Comparison of ENCODE assay signal across 8 mouse cellular contexts in the genomic region with DNA sequence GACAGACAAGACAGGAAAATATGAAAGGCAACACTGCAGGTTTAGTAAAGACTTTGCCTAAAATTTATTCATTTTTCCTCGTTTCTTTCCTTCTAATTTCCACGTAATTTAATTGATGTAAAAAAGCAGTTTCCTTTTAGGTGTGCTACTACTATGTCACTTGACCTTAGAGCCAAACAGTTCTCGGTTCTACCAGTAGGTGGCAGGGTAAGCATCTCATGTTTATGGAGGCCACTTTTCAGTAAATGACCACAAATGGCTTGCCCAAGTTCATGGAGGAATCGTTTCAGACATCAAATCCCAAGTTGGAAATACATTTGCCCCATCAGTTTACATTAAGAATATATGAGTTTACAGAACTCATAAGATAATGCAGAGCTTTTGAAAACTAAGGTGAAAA.
DNase-seq lines count a peak whose midpoint lies in the region; ATAC-seq and TF ChIP-seq lines count a peak whose summit lies in the region.

No protein-coding gene starts in this region.

- no peak overlapping the region for H3K27ac ChIP-seq in liver, adult 2 months (replicated peaks; ENCODE audit: insufficient read depth, low read depth, low read length)
- H3K27ac ChIP-seq in liver, embryonic 11.5 days (ENCODE audit: low read depth, low read length) = no peak overlapping the region
- H3K27ac ChIP-seq in embryonic facial prominence, embryonic 11.5 days (replicated peaks; ENCODE audit: low read depth, low read length) = no peak overlapping the region

- no peaks in the 10 kb centered on the region for H3K27me3 ChIP-seq in liver, adult 2 months (ENCODE audit: control insufficient read depth, insufficient read depth, low read length)
- H3K27me3 ChIP-seq in liver, embryonic 11.5 days (replicated peaks; ENCODE audit: control insufficient read depth, insufficient read depth, low read length) = no peaks in the 10 kb centered on the region
- H3K27me3 ChIP-seq in embryonic facial prominence, embryonic 11.5 days (ENCODE audit: control insufficient read depth, insufficient read depth, low read length) = no peaks in the 10 kb centered on the region

- H3K36me3 ChIP-seq in liver, adult 2 months (ENCODE audit: control insufficient read depth, insufficient read depth, low read length) = no peaks in the 10 kb centered on the region
- H3K36me3 ChIP-seq in liver, embryonic 11.5 days (ENCODE audit: control insufficient read depth, insufficient read depth, low read length) = peaks cover 2% of the 10 kb centered on the region; the same call in 1 of the 2 replicates
- no peaks in the 10 kb centered on the region for H3K36me3 ChIP-seq in embryonic facial prominence, embryonic 11.5 days (replicated peaks; ENCODE audit: control insufficient read depth, insufficient read depth, low read depth, low read length)

- no peaks in the 10 kb centered on the region for H3K79me2 ChIP-seq in liver, adult 2 months (ENCODE audit: control insufficient read depth, insufficient read depth, low read length)

- peak; percentile 41 for DNase-seq in CD4-positive, CD25-positive, alpha-beta regulatory T cell, adult 2 months (ENCODE audit: low read depth, low spot score)
- DNase-seq in liver, adult 2 months (ENCODE audit: extremely low read depth, low read depth, low spot score) = peak; percentile 49
- no peak for DNase-seq in liver, embryonic 11.5 days (ENCODE audit: low spot score)
- peak; percentile 57 for DNase-seq in adrenal gland, postnatal 25 days
- peak; percentile 69 for DNase-seq in embryonic facial prominence, embryonic 11.5 days (ENCODE audit: low spot score)
- DNase-seq in layer of hippocampus, adult 9-10 months (ENCODE audit: low spot score) = peak; percentile 27
- DNase-seq in right cerebral cortex, postnatal 4 days = peak; percentile 34

- WGBS in liver, adult 2 months = 47% methylated on average over 4 of the region's 4 CpGs
- 45% methylated on average over 4 of the region's 4 CpGs for WGBS in liver, embryonic 11.5 days
- WGBS in embryonic facial prominence, embryonic 11.5 days = 53% methylated on average over 4 of the region's 4 CpGs

- no peak overlapping the region for H3K4me3 ChIP-seq in liver, adult 2 months (ENCODE audit: insufficient read depth, low read depth, low read length)
- no peak overlapping the region for H3K4me3 ChIP-seq in liver, embryonic 11.5 days (ENCODE audit: low read depth, low read length)
- no peak overlapping the region for H3K4me3 ChIP-seq in embryonic facial prominence, embryonic 11.5 days (ENCODE audit: low read depth, low read length)

- TF ChIP-seq POLR2A in liver, adult 2 months (IDR thresholded peaks at IDR 0.05; ENCODE audit: extremely low read depth, insufficient read depth, low read length) = no peak

- ATAC-seq in CD4-positive, CD25-positive, alpha-beta regulatory T cell, adult 4 months = no peak
- no peak for ATAC-seq in liver, embryonic 11.5 days (replicated peaks; ENCODE audit: low FRiP score)
- ATAC-seq in embryonic facial prominence, embryonic 11.5 days (replicated peaks; ENCODE audit: insufficient number of reproducible peaks, low FRiP score, low TSS enrichment, low read depth) = no peak

- no peaks in the 10 kb centered on the region for H3K9me3 ChIP-seq in liver, embryonic 11.5 days (ENCODE audit: control insufficient read depth, low read length)
- no peaks in the 10 kb centered on the region for H3K9me3 ChIP-seq in embryonic facial prominence, embryonic 11.5 days (replicated peaks; ENCODE audit: control insufficient read depth, low read length)

- TF ChIP-seq CTCF in liver, adult 2 months (IDR thresholded peaks at IDR 0.05; ENCODE audit: low read depth, low read length) = peak; percentile 22; the same call in 1 of the 2 replicates

- H3K4me1 ChIP-seq in liver, adult 2 months (ENCODE audit: control insufficient read depth, insufficient read depth, low read length) = no peaks in the 10 kb centered on the region
- H3K4me1 ChIP-seq in liver, embryonic 11.5 days (replicated peaks; ENCODE audit: control insufficient read depth, insufficient read depth, low read length) = no peaks in the 10 kb centered on the region
- no peaks in the 10 kb centered on the region for H3K4me1 ChIP-seq in embryonic facial prominence, embryonic 11.5 days (ENCODE audit: control insufficient read depth, insufficient read depth, low read length)

- no peak overlapping the region for H3K4me2 ChIP-seq in liver, embryonic 11.5 days
- no peak overlapping the region for H3K4me2 ChIP-seq in embryonic facial prominence, embryonic 11.5 days (ENCODE audit: low read depth, low read length)

- H3K9ac ChIP-seq in liver, adult 2 months (ENCODE audit: low read depth, low read length) = no peak overlapping the region
- no peak overlapping the region for H3K9ac ChIP-seq in liver, embryonic 11.5 days (ENCODE audit: low read depth, low read length)
- no peak overlapping the region for H3K9ac ChIP-seq in embryonic facial prominence, embryonic 11.5 days (replicated peaks; ENCODE audit: low read length)
